In the genomic region with DNA sequence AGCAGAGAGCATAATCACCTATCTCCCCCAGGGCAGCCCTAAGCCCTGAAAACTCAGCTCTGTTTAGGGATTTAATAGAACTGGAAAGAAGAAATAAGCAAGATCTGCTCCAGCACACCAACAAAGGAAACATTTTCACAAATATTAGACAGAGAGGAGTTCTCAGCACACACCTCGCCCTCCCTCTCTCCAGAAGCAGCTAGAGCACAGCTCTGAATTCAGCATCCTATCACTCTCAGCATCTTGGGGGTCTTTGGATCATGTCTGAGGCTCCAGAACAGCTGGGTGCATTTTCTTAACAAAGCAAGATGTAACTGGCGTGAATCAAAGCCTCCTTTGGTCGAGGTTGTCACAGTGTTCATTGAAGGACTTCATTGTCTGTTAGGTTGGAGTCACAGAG, we compare ENCODE assay signal across 25 mouse cellular contexts. TPM values are rescaled to one million over a fixed set of nuclear protein-coding genes. Genes with fewer than 3 reads are reported as not detected.
DNase-seq lines count a peak whose midpoint lies in the region; ATAC-seq and TF ChIP-seq lines count a peak whose summit lies in the region.
"Had no signal": no experiment of that assay in that cellular context is flagged by ENCODE, and none has a peak within 500 bp of the region (broad histone marks: within the 10 kb centered on the region; RNA-seq: fewer than 3 reads in every experiment).

No protein-coding gene starts in this region.

- DNase-seq in heart, adult 18-20 months = no peak
- DNase-seq in hindbrain, embryonic 11.5 days (ENCODE audit: low spot score) = no peak
- peak; percentile 43 for DNase-seq in midbrain, embryonic 14.5 days
- DNase-seq in thymus, postnatal 0 days (ENCODE audit: low spot score) = no peak
- no peak for DNase-seq in gastrocnemius, adult 2 months
- DNase-seq in natural killer cell, adult 2 months (ENCODE audit: low spot score in 2 of 2) = no peak
- DNase-seq: adrenal gland, postnatal 25 days; cerebellum, adult 8-10 months; cerebellum, postnatal 36 days; gastrocnemius, postnatal 36 days; heart, postnatal 14 days; kidney, adult 11 months; left cerebral cortex, postnatal 4 days; liver; lung, postnatal 36 days; right cerebral cortex, postnatal 14 days; spleen, adult 18-20 months had no signal

- TF ChIP-seq CTCF in gastrocnemius, adult 2 months (IDR thresholded peaks at IDR 0.05) = no peak

- H3K27me3 ChIP-seq in heart, embryonic 14.5 days (ENCODE audit: control insufficient read depth, insufficient read depth, low read length) = no peaks in the 10 kb centered on the region
- no peaks in the 10 kb centered on the region for H3K27me3 ChIP-seq in hindbrain, embryonic 11.5 days (ENCODE audit: control insufficient read depth, insufficient read depth, low read length)
- no peaks in the 10 kb centered on the region for H3K27me3 ChIP-seq in hindbrain, embryonic 15.5 days
- no peaks in the 10 kb centered on the region for H3K27me3 ChIP-seq in midbrain, embryonic 14.5 days (ENCODE audit: control insufficient read depth, insufficient read depth, low read length)
- H3K27me3 ChIP-seq: forebrain, embryonic 13.5 days; kidney, embryonic 15.5 days; liver, embryonic 15.5 days; lung, embryonic 15.5 days; megakaryocyte, embryonic 14.5 days had no signal

- WGBS in heart, embryonic 14.5 days = 67% methylated on average over 3 of the region's 3 CpGs
- WGBS in hindbrain, embryonic 11.5 days = 39% methylated on average over 3 of the region's 3 CpGs
- WGBS in hindbrain, embryonic 15.5 days = 24% methylated on average over 3 of the region's 3 CpGs
- WGBS in midbrain, embryonic 14.5 days = 15% methylated on average over 3 of the region's 3 CpGs

- H3K9me3 ChIP-seq in heart, embryonic 14.5 days (ENCODE audit: control insufficient read depth, low read length) = no peaks in the 10 kb centered on the region
- no peaks in the 10 kb centered on the region for H3K9me3 ChIP-seq in hindbrain, embryonic 11.5 days (ENCODE audit: control insufficient read depth, low read length)
- H3K9me3 ChIP-seq in hindbrain, embryonic 15.5 days = no peaks in the 10 kb centered on the region
- no peaks in the 10 kb centered on the region for H3K9me3 ChIP-seq in midbrain, embryonic 14.5 days (ENCODE audit: control insufficient read depth, low read length)
- H3K9me3 ChIP-seq: forebrain, embryonic 13.5 days; kidney, embryonic 15.5 days; liver, embryonic 15.5 days; lung, embryonic 15.5 days; megakaryocyte, embryonic 14.5 days had no signal

- intact Hi-C loops in gastrocnemius, adult 2 months (cut with DNase I) = no loop called here

- no peak overlapping the region for H3K4me3 ChIP-seq in heart, embryonic 14.5 days (ENCODE audit: control insufficient read depth in 1 of 2, insufficient read depth in 1 of 2, low read depth in 1 of 2, low read length in 2 of 2)
- no peak overlapping the region for H3K4me3 ChIP-seq in hindbrain, embryonic 11.5 days (ENCODE audit: low read depth, low read length)
- H3K4me3 ChIP-seq in hindbrain, embryonic 15.5 days = no peak overlapping the region
- H3K4me3 ChIP-seq in midbrain, embryonic 14.5 days (replicated peaks; ENCODE audit: low read depth, low read length) = no peak overlapping the region
- H3K4me3 ChIP-seq in gastrocnemius, adult 2 months = no peak overlapping the region
- H3K4me3 ChIP-seq: forebrain, embryonic 13.5 days; kidney, embryonic 15.5 days; liver, embryonic 15.5 days; lung, embryonic 15.5 days had no signal

- peak overlapping the region; percentile 36 for H3K9ac ChIP-seq in heart, embryonic 14.5 days (ENCODE audit: low read length)
- H3K9ac ChIP-seq in hindbrain, embryonic 11.5 days (ENCODE audit: low read depth, low read length) = no peak overlapping the region
- H3K9ac ChIP-seq in hindbrain, embryonic 15.5 days = no peak overlapping the region
- H3K9ac ChIP-seq in midbrain, embryonic 14.5 days (replicated peaks; ENCODE audit: low read length) = peak overlapping the region; percentile 7; the same call in 1 of the 2 replicates
- H3K9ac ChIP-seq: kidney, embryonic 15.5 days; liver, embryonic 15.5 days; lung, embryonic 15.5 days had no signal

- no peak overlapping the region for H3K27ac ChIP-seq in heart, embryonic 14.5 days (replicated peaks in 1 of 2; ENCODE audit: control insufficient read depth in 1 of 2, insufficient read depth in 1 of 2, low read depth in 2 of 2, low read length in 2 of 2)
- H3K27ac ChIP-seq in hindbrain, embryonic 11.5 days (ENCODE audit: low read depth, low read length) = peak overlapping the region; percentile 63
- H3K27ac ChIP-seq in hindbrain, embryonic 15.5 days (replicated peaks) = peak overlapping the region; percentile 46; the same call in 1 of the 2 replicates
- peak overlapping the region; percentile 53 for H3K27ac ChIP-seq in midbrain, embryonic 14.5 days (replicated peaks; ENCODE audit: low read depth, low read length)
- no peak overlapping the region for H3K27ac ChIP-seq in gastrocnemius, adult 2 months
- H3K27ac ChIP-seq: forebrain, embryonic 13.5 days; kidney, embryonic 15.5 days; liver, embryonic 15.5 days; lung, embryonic 15.5 days had no signal

- no peak overlapping the region for H3K4me2 ChIP-seq in heart, embryonic 14.5 days (ENCODE audit: low read length)
- no peak overlapping the region for H3K4me2 ChIP-seq in hindbrain, embryonic 11.5 days (replicated peaks; ENCODE audit: low read depth, low read length)
- H3K4me2 ChIP-seq in hindbrain, embryonic 15.5 days = no peak overlapping the region
- no peak overlapping the region for H3K4me2 ChIP-seq in midbrain, embryonic 14.5 days (ENCODE audit: low read length)
- H3K4me2 ChIP-seq: forebrain, embryonic 13.5 days; kidney, embryonic 15.5 days; liver, embryonic 15.5 days; lung, embryonic 15.5 days had no signal

- no peak for ATAC-seq in heart, embryonic 14.5 days (ENCODE audit: insufficient number of reproducible peaks, insufficient read depth, low FRiP score, low read depth)
- peak; percentile 45; the same call in 1 of the 2 replicates for ATAC-seq in hindbrain, embryonic 11.5 days (ENCODE audit: low FRiP score)
- no peak for ATAC-seq in hindbrain, embryonic 15.5 days (ENCODE audit: low FRiP score, low read depth)
- ATAC-seq in midbrain, embryonic 14.5 days (ENCODE audit: low FRiP score, low TSS enrichment) = peak; percentile 2; the same call in 1 of the 2 replicates
- ATAC-seq: CD4-positive, CD25-positive, alpha-beta regulatory T cell, adult 4 months; forebrain, embryonic 13.5 days had no signal

- no peaks in the 10 kb centered on the region for H3K36me3 ChIP-seq in heart, embryonic 14.5 days (ENCODE audit: control insufficient read depth, insufficient read depth, low read length)
- no peaks in the 10 kb centered on the region; the same call in 1 of the 2 replicates for H3K36me3 ChIP-seq in hindbrain, embryonic 11.5 days (ENCODE audit: control insufficient read depth, insufficient read depth, low read length)
- H3K36me3 ChIP-seq in hindbrain, embryonic 15.5 days = no peaks in the 10 kb centered on the region
- H3K36me3 ChIP-seq in midbrain, embryonic 14.5 days (ENCODE audit: control insufficient read depth, insufficient read depth, low read length) = no peaks in the 10 kb centered on the region
- H3K36me3 ChIP-seq: kidney, embryonic 15.5 days; liver, embryonic 15.5 days; lung, embryonic 15.5 days had no signal

- H3K4me1 ChIP-seq in heart, embryonic 14.5 days (ENCODE audit: control insufficient read depth in 2 of 2, insufficient read depth in 2 of 2, low read length in 2 of 2) = peaks cover 18 to 51% of the 10 kb centered on the region in 2 experiments
- peaks cover 9% of the 10 kb centered on the region for H3K4me1 ChIP-seq in hindbrain, embryonic 11.5 days (replicated peaks; ENCODE audit: control insufficient read depth, insufficient read depth, low read length)
- H3K4me1 ChIP-seq in hindbrain, embryonic 15.5 days (replicated peaks) = peaks cover 34% of the 10 kb centered on the region
- H3K4me1 ChIP-seq in midbrain, embryonic 14.5 days (ENCODE audit: control insufficient read depth, insufficient read depth, low read length) = peaks cover 27% of the 10 kb centered on the region
- H3K4me1 ChIP-seq: liver, embryonic 15.5 days had no signal

RNA-seq across cellular contexts. Expression of gene Maml2, which starts 12.5 kb away (rescaled TPM):
- polyA plus RNA-seq in heart, embryonic 14.5 days (2014; fragmentation: Nextera tagmentation; extraction: Ambion mirVana) = 9.8 and 10.5 TPM in 2 replicates
- 1 to 10 TPM; 5.3 to 6.0 TPM for total RNA-seq in heart, adult 18-20 months (2021)
- polyA plus RNA-seq in hindbrain, embryonic 11.5 days (2014; fragmentation: Nextera tagmentation; extraction: Ambion mirVana) = 10.4 and 11.4 TPM in 2 replicates
- 11.2 and 12.3 TPM in 2 replicates for polyA plus RNA-seq in hindbrain, embryonic 15.5 days (2015; fragmentation: Nextera tagmentation; extraction: Ambion mirVana)
- polyA plus RNA-seq in midbrain, embryonic 14.5 days (2014; fragmentation: Nextera tagmentation; extraction: Ambion mirVana) = 7.7 and 12.1 TPM in 2 replicates
- 6.4 and 7.8 TPM in 2 replicates for polyA plus RNA-seq in thymus, postnatal 0 days (2015; fragmentation: Nextera tagmentation; extraction: Ambion mirVana)
- total RNA-seq in gastrocnemius, adult 2 months (2021) = 1 to 10 TPM; 2.9 to 3.0 TPM

Comparison
In these comparisons a context has a peak if more than half of its experiments do, and no peak if none do; other contexts are left out.
1. ATAC-seq: peak in hindbrain, embryonic 11.5 days (single experiment) and midbrain, embryonic 14.5 days (single experiment); none in heart, embryonic 14.5 days (single experiment) and hindbrain, embryonic 15.5 days (single experiment).
2. H3K27ac ChIP-seq: peak in hindbrain, embryonic 11.5 days (single experiment), hindbrain, embryonic 15.5 days (single experiment) and midbrain, embryonic 14.5 days (single experiment); none in heart, embryonic 14.5 days (0 of 2) and gastrocnemius, adult 2 months (single experiment).
3. H3K9ac ChIP-seq: peak in heart, embryonic 14.5 days (single experiment) and midbrain, embryonic 14.5 days (single experiment); none in hindbrain, embryonic 11.5 days (single experiment) and hindbrain, embryonic 15.5 days (single experiment).